Mouse (Mus musculus) hindbrain, embryonic 11.5 days (tissue): ENCODE measurements at regions not wholly inside any gene's neighbourhood (a gene's known extent, or its start where the extent isn't known, plus 50 kb on each side); places are given as distances from the start of the nearest gene placed in this dataset.
"Not testable (repeated sequence)": the region's sequence is repeated elsewhere in the genome, so short reads cannot be mapped to it uniquely, and the experiment has no call there.

Experiments
- ATAC-seq: fragments of 200-750 bp; cut with Nextera tagmentation; 2 replicates; pipeline ENCODE4 v1.8.0; 2017; ENCODE audit warnings: mild to moderate bottlenecking, moderate TSS enrichment, moderate library complexity; ENCODE audit not compliant: low FRiP score
- DNase-seq: peaks from one replicate; pipeline ENCODE4 v3.0.0-alpha.2; 2015; ENCODE audit warnings: low spot score
- H3K27ac ChIP-seq: fragments of 300-500 bp; sonication (generic); 2 replicates; pipeline ENCODE4 v1.5.1; 2014; ENCODE audit warnings: mild to moderate bottlenecking, low read depth, low read length
- H3K27me3 ChIP-seq: fragments of 300-500 bp; sonication (generic); 2 replicates; pipeline ENCODE4 v1.6.1; 2014; ENCODE audit warnings: mild to moderate bottlenecking, low read length, moderate library complexity, mixed read lengths; ENCODE audit not compliant: control insufficient read depth, insufficient read depth
- H3K36me3 ChIP-seq: fragments of 300-500 bp; sonication (generic); 2 replicates; pipeline ENCODE4 v1.6.1; 2014; ENCODE audit warnings: mild to moderate bottlenecking, low read length, moderate library complexity, mixed read lengths; ENCODE audit not compliant: control insufficient read depth, insufficient read depth
- H3K4me1 ChIP-seq: fragments of 300-500 bp; sonication (generic); replicated peaks from 2 replicates; pipeline ENCODE4 v1.6.1; 2014; ENCODE audit warnings: low read length, mixed read lengths; ENCODE audit not compliant: control insufficient read depth, insufficient read depth
- H3K4me2 ChIP-seq: fragments of 300-500 bp; sonication (generic); replicated peaks from 2 replicates; pipeline ENCODE4 v1.6.1; 2014; ENCODE audit warnings: mild to moderate bottlenecking, low read depth, low read length
- H3K4me3 ChIP-seq: fragments of 300-500 bp; sonication (generic); 2 replicates; pipeline ENCODE4 v1.5.1; 2014; ENCODE audit warnings: low read depth, low read length
- H3K9ac ChIP-seq: fragments of 300-500 bp; sonication (generic); 2 replicates; pipeline ENCODE4 v1.6.1; 2014; ENCODE audit warnings: low read depth, low read length
- H3K9me3 ChIP-seq: fragments of 300-500 bp; sonication (generic); 2 replicates; pipeline ENCODE4 v1.6.1; 2016; ENCODE audit warnings: low read length; ENCODE audit not compliant: control insufficient read depth
- WGBS: fragments of 180-500 bp; shearing (Covaris S2); extraction: QIAGEN DNeasy Blood & Tissue Kit; methylation state at CpG from one replicate; pipeline ENCODE4 v1.1.7; 2014; 5-methylcytosine and 5-hydroxymethylcytosine counted together

DNA sequence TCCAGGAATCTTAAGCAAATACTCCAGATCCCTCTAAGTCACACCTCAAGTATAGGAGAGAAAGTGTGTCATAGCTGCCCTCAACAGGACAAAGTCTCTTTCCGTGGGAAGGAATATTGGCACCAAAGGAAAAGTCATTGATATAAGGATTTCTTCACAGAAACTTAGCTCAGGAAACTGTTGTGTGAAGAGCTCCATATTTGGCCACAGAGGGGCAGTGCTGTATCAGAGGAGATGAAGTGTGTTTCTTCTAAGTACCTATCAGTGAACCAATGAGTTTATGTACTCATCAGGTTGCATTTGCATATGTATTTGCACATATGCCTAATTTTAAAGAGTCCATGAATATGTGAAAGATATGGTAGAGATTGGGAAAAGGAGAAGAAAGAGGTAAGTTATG lies 871.9 kb upstream of the Olfr1507 start:
- DNase-seq, H3K9me3 ChIP-seq, H3K4me3 ChIP-seq, H3K4me2 ChIP-seq, H3K36me3 ChIP-seq, H3K9ac ChIP-seq, H3K27me3 ChIP-seq, H3K4me1 ChIP-seq, H3K27ac ChIP-seq, ATAC-seq: not testable (repeated sequence)
- WGBS, result 90% methylated on average over 1 of the region's 1 CpGs

DNA sequence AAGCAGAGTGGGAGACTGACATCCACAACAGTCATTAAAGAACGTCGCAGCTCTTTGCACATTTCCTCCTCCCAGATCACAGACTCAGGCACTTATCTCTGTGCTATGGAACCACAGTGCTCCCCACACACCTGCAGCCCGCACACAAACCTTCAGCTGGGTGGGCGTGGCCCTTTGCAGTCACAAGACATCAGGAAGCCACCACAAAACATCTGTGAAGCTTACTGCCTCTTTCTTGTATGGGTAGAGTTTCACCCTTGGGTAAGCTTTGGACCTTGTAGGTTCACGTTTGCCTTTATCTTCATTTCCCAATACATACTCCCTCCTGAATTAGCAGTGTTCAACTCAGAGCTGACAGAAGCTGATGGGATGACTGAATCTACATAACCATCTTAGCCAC lies 868.4 kb upstream of the Olfr1507 start:
- H3K9ac ChIP-seq, ATAC-seq, H3K4me3 ChIP-seq, DNase-seq, H3K4me2 ChIP-seq, H3K4me1 ChIP-seq, H3K27me3 ChIP-seq, H3K9me3 ChIP-seq, H3K27ac ChIP-seq, H3K36me3 ChIP-seq: not testable (repeated sequence)
- 81% methylated on average over 5 of the region's 5 CpGs for WGBS

DNA sequence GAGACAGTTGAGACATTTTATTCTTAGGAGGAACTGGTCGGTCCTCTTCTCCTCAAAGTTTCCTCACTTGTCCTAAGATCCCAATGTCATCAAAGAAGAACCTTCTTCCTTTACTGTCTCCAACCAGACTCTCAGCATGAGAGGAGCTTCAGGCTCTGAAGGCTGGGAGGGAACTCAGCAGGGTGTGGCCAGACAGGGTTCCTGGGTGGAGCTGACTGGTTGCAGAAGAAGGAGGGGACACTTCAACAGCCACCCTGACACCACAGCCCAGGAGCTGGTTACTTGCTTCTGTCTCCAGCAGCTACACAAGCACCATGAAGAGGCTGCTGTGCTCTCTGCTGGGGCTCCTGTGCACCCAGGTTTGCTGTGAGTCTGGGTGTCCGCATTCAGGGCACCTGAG lies 866.5 kb upstream of the Olfr1507 start:
- not testable (repeated sequence) for H3K9ac ChIP-seq, H3K27me3 ChIP-seq, H3K9me3 ChIP-seq, H3K4me2 ChIP-seq, H3K36me3 ChIP-seq, ATAC-seq, H3K4me1 ChIP-seq, H3K4me3 ChIP-seq, H3K27ac ChIP-seq, DNase-seq
- WGBS, result 65% methylated on average over 2 of the region's 2 CpGs

DNA sequence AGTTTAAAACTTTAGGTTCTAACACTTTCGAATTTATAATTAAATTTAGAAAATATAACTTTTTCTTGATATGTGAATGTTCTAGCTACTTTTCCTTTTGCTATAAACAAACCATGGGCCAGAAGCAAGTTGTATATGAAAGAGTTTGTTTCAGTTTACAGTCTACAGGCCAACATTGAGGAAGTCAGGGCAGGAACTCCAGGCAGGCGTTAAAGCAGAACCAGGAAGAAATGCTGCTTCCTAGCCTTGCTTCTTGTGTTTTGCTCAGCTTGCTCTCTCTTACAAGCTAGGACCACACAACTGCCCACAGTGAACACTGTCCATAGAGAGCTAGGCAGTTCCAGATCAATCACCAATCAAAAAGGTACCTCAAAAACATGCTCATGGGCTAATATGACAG lies 861.9 kb upstream of the Olfr1507 start:
- ATAC-seq, H3K4me1 ChIP-seq, H3K9me3 ChIP-seq, H3K9ac ChIP-seq, H3K36me3 ChIP-seq, H3K27me3 ChIP-seq, H3K4me3 ChIP-seq, H3K27ac ChIP-seq, DNase-seq, H3K4me2 ChIP-seq: not testable (repeated sequence)
- 86% methylated on average over 1 of the region's 2 CpGs for WGBS

DNA sequence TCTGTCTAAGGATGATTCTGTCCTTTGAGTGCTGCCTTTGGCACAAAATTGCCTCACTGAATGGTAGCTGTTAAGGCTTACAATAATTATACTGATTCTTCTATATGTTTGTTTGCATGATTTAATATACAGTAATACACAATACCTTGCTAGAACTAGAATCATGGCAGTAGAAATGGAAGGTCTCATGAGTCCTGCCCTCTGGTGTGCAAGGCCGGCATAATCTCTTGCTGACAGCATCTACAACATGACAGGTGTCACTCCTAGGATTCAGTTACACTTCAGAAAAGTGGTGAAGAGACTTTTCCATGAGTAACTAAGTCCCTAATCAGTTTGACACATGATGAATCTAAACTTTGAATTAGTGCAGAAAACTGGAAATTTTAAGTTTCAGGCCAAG lies 861.2 kb upstream of the Olfr1507 start:
- not testable (repeated sequence) for DNase-seq

DNA sequence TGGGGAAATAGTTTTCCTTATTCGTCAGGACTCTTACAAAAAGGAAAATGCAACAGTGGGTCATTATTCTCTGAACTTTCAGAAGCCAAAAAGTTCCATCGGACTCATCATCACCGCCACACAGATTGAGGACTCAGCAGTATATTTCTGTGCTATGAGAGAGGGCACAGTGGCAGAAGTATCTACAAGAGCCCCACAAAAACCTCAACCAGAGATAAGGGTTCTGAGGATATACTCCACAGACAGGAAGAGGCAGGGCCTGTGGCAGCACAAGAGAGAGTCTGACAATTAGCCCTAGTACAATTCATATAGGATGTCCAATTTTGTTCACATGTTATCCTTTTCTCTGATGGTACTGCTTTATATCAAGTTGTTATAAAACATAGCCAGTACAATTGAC lies 855.9 kb upstream of the Olfr1507 start:
- not testable (repeated sequence) for H3K4me1 ChIP-seq, H3K9me3 ChIP-seq, H3K27ac ChIP-seq, H3K4me2 ChIP-seq, DNase-seq, H3K9ac ChIP-seq, H3K27me3 ChIP-seq, ATAC-seq, H3K36me3 ChIP-seq, H3K4me3 ChIP-seq
- WGBS, result no CpG with 5 or more reads among the region's 3 CpGs

More for the DNA sequence above, 861.2 kb upstream of the Olfr1507 start:
- not testable (repeated sequence) for H3K4me3 ChIP-seq, H3K36me3 ChIP-seq, H3K27ac ChIP-seq, H3K9me3 ChIP-seq, H3K27me3 ChIP-seq, H3K4me2 ChIP-seq, H3K4me1 ChIP-seq, H3K9ac ChIP-seq, ATAC-seq
- WGBS, result no CpG with 5 or more reads among the region's 1 CpGs

DNA sequence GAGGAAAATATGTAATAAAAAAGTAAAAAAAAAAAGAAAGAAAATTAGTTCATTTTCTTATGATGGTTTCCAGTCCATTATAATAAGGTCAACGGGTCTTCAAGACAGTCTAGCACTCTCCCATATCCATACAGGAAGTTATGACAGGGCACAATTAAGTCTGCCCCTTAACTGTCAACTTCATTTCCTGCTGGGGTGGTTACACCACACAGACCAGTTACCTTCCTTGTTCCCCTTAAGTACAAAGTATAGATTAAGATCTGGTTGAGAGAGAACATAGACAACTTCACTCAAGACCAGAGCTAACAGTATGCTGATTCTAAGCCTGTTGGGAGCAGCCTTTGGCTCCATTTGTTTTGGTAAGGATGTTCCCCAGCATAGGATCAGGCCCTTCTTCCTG lies 855.2 kb upstream of the Olfr1507 start:
- not testable (repeated sequence) for H3K9ac ChIP-seq, ATAC-seq
- 86% methylated on average over 1 of the region's 1 CpGs for WGBS

DNA sequence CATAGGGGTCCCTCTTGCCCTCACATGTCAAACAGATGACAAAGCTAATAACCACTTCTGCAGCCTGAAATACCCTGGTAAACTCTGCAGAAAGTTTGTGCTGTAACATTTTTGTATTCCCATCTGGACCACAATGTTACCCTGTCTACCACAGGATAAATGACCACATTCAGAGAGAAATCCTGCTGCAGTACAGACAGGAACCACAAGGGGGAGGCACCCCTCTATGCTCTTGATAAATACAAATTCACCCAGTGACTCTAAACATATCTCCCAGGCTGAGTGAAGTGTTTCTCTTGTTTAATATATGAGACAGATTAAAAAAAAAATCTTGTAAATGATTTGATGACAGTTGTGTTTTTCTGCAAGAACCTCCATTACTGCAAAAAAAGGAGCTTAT lies 853.6 kb upstream of the Olfr1507 start:
- not testable (repeated sequence) for H3K27ac ChIP-seq, ATAC-seq, H3K27me3 ChIP-seq, H3K4me1 ChIP-seq, H3K9me3 ChIP-seq, H3K36me3 ChIP-seq, H3K9ac ChIP-seq, DNase-seq, H3K4me3 ChIP-seq, H3K4me2 ChIP-seq

More for the DNA sequence above, 855.2 kb upstream of the Olfr1507 start:
- H3K4me1 ChIP-seq, H3K27ac ChIP-seq, H3K4me3 ChIP-seq, H3K36me3 ChIP-seq, H3K9me3 ChIP-seq, H3K4me2 ChIP-seq, H3K27me3 ChIP-seq, DNase-seq: not testable (repeated sequence)

DNA sequence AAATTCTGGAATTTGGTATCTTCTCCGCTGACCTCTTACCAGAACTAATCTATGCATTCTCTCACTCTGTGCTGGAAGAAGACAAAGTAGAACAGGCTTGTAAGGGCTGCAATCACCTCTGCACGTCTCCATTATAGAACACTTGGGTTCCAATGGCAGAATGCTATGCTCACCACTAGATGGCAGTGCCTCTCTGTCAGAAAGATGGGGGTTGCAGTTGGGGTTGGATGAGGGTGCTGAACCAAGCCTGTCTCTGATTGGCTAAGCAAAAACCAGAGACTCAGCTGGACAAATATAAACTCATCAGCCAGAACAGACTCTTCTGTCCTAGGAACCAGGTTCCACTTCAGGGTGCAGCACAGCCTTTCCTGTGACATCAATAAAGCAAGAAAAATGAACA lies 850.0 kb upstream of the Olfr1507 start:
- H3K36me3 ChIP-seq, H3K9ac ChIP-seq, H3K27ac ChIP-seq, H3K27me3 ChIP-seq, H3K9me3 ChIP-seq, H3K4me2 ChIP-seq, H3K4me3 ChIP-seq, H3K4me1 ChIP-seq: not testable (repeated sequence)
- DNase-seq (peak; percentile 4), ATAC-seq (peak; percentile 60; the same call in 1 of the 2 replicates)
- WGBS, result 39% methylated on average over 2 of the region's 2 CpGs
